Mouse (Mus musculus): Measurements from ENCODE around the gene Csnk1g2.
"Not testable (repeated sequence)": the region's sequence is repeated elsewhere in the genome, so short reads cannot be mapped to it uniquely, and the experiment has no call there.

Csnk1g2 gene

GRCm38 (mm10) chr10:80623457-80624191 lies 986 bp downstream of the Csnk1g2 start:
- peak; percentile 72 to 85 for DNase-seq (ENCODE audit: low spot score in 2 of 2)

- DNase-seq (ENCODE audit: low spot score in 2 of 2): no peak
Observed at GRCm38 (mm10) chr10:80625764-80626163, 3.1 kb downstream of the Csnk1g2 start.

DNA sequence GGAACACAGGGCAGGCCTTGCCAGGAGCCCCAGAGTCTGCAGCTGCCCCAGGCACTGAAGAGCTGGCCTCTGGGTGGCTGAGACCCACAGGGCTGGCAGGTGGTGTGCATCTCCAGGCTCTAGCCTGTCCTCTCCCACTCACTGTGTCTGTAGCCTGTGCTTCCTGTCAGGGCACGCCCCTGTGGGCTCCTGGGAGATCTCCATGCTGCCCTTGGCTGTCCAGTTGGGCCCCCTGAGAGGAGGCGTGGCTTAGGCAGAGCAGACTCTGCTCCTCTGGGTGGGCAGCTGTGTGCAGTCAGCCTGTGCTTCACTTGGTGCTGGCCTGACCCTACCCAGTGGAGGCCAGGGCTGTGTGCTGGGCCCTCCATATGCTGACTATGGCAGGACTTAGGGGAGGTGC lies 5.0 kb downstream of the Csnk1g2 start:
- DNase-seq (ENCODE audit: low spot score in 2 of 2): no peak

- no peak for DNase-seq (ENCODE audit: low spot score in 2 of 2)
Observed at GRCm38 (mm10) chr10:80628925-80629324, 6.3 kb downstream of the Csnk1g2 start.

DNA sequence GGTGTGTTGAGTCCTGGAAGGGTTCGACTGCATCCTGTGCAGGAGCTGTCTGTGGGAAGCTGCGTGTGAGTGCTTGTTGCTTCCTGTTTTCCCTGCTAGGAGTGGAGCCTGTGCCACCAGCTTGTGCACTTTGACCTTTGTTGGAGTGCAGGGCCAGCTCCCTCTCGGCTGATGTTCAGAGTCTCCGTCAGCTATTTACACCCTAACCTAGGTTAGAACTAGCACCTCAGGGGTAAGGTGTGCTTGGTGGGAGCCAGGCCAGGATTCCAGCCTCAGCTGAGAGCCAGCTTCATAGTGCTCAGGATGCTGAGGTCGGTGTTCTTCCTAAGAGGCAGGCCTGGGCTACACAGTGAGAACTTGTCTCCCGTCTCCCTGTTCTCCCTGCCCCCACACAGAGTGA lies 12.7 kb downstream of the Csnk1g2 start:
- no peak for DNase-seq (ENCODE audit: low spot score in 2 of 2)

- no peak for DNase-seq (ENCODE audit: low spot score in 2 of 2)
Observed at GRCm38 (mm10) chr10:80646936-80647335, 24.3 kb downstream of the Csnk1g2 start.

DNA sequence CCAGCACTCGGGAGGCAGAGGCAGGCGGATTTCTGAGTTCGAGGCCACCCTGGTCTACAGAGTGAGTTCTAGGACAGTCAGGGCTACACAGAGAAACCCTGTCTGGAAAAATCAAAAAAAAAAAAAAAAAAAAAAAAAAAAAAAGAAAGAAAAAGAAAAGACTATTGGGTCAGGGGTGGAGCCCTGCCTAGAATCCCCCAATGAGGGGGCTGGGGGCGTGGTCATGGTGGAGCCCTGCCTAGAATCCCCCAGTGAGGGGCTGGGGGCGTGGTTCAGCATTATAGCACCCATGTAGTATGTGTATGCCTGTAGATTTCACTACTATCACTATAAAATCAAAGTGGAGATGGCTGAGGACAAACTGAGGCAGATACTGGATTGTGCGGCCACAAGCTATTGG lies 27.3 kb downstream of the Csnk1g2 start:
- not testable (repeated sequence) for DNase-seq (ENCODE audit: low spot score in 2 of 2)

DNA sequence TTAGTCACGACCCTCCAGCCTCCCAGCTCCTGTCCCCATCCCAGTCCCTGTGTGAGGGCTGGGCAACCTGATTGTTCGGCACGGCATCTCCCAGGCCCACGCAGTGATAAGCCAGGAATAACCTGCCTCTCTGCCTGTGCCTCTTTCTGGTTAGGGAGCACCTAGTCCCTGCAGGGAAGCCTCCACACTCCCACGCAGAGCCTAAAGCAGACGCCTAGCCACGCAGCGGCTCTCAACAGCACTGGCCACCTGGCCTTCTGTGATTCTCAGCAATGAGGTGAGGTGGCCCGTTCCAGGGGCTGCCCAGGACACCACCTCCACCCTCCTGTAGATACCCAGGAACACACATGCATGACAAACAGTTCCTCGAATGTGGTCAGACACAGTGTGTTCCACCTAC lies 27.8 kb downstream of the Csnk1g2 start:
- no peak for DNase-seq (ENCODE audit: low spot score in 2 of 2)

- no peak for DNase-seq (ENCODE audit: low spot score in 2 of 2)
Observed at GRCm38 (mm10) chr10:80653156-80653720, 30.6 kb downstream of the Csnk1g2 start.

DNA sequence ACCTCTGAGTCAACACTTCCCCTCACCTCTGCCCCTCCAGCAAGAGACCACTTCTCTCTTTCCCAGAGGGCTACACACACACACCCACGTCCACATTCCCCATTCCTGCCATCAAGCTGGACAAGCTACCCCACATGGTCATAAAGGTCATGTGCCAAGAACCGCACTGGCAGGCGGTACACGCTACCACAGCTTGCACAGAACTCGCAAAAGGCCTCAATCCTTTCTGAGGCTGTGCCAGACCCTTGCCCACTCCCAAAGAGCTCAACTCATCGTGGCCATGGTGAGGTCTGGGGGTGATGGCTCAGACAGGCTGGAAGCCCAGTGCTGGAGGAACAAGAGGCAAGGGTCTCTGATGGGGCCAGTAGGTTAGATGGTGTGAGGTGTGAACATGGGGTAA lies 32.2 kb downstream of the Csnk1g2 start:
- no peak for DNase-seq (ENCODE audit: low spot score in 2 of 2)

GRCm38 (mm10) chr10:80655406-80656129 lies 32.9 kb downstream of the Csnk1g2 start:
- no peak for DNase-seq (ENCODE audit: low spot score in 2 of 2)

GRCm38 (mm10) chr10:80656130-80656862 lies 33.7 kb downstream of the Csnk1g2 start:
- peak; percentile 97 to 99 for DNase-seq (ENCODE audit: low spot score in 2 of 2)

- peak in 1 of 2 experiments; percentile 62 for DNase-seq (ENCODE audit: low spot score in 2 of 2)
Observed at GRCm38 (mm10) chr10:80656863-80657623, 34.4 kb downstream of the Csnk1g2 start, which contains the start of gene Btbd2. Gene Btbd2 (minus strand): TSS chr10:80657071.

- no peak for DNase-seq (ENCODE audit: low spot score in 2 of 2)
Observed at GRCm38 (mm10) chr10:80658194-80658840, 35.7 kb downstream of the Csnk1g2 start.

DNA sequence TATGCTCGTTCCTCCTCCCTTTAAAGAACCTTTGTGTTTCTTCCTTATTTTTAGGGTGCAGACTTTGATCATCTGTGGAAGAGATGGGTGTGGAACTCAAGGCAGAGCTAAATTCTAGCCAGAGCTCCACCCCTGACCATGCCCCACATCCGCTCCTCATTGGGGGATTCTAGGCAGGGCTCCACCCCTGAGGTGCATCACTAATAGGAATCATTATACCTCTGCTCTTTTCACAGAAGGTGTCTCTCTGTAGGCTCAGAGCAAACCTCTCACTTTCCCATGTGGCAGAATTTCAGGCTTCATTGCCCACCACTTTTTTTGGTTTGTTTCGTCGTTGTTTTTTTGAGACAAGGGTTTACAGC lies 36.2 kb downstream of the Csnk1g2 start:
- no peak for DNase-seq (ENCODE audit: low spot score in 2 of 2)

- peak; percentile 77 to 91 for DNase-seq (ENCODE audit: low spot score in 2 of 2)
Observed at GRCm38 (mm10) chr10:80659213-80659612, 36.6 kb downstream of the Csnk1g2 start.

GRCm38 (mm10) chr10:80661149-80661548 lies 38.5 kb downstream of the Csnk1g2 start:
- DNase-seq (ENCODE audit: low spot score in 2 of 2): peak; percentile 76 to 92

DNA sequence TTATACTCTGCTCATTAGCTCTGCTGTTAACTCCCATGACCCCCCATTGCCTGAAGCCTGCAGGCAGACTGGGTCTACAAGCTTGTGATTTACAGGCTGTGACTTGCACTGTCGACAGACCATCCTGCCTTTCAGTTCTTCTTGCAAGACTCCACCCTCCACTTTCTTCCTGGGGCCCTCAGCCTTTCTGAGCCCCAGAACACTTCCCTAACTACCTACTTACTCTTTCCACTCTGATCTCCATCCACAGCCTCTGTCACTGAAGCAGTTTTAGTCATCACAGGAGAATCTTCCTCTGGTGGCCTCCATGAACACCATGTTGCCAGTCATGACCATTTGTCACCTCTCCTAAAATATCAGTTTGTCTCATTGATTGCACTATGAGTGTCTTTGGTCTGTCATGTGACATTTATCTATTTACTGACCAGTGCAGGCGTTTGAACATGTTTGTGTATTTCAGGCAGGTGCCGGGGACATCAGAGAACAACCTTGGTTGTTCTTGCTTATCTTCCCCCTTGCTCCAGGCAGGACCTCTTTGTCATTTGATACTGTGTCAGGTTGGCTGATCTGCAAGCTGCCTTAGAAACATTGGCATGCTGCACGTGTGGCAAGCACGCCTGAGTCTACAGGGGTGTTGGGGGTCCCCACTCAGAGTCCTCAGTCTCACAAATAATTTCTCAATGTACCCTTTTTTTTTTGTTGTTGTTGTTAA lies 41.0 kb downstream of the Csnk1g2 start:
- DNase-seq (ENCODE audit: low spot score in 2 of 2): no peak

GRCm38 (mm10) chr10:80664197-80665015 lies 41.8 kb downstream of the Csnk1g2 start:
- peak; percentile 72 to 85 for DNase-seq (ENCODE audit: low spot score in 2 of 2)
